Mouse (Mus musculus): ENCODE measurements at regions not wholly inside any gene's neighbourhood (a gene's known extent, or its start where the extent isn't known, plus 50 kb on each side); places are given as distances from the start of the nearest gene placed in this dataset.
"Not testable (repeated sequence)": the region's sequence is repeated elsewhere in the genome, so short reads cannot be mapped to it uniquely, and the experiment has no call there.

- Histone ChIP-seq H3K4me2 (ENCODE audit: low read depth, low read length, poor library complexity, severe bottlenecking) (no peak overlapping the region), H3K9ac (replicated peaks; ENCODE audit: low read length, poor library complexity, severe bottlenecking) (no peak overlapping the region), H3K4me3 (ENCODE audit: low read depth, low read length) (no peak overlapping the region), H3K9me3 (ENCODE audit: low read length) (no peaks in the 10 kb centered on the region), H3K4me1 (ENCODE audit: insufficient read depth, low read length) (no peaks in the 10 kb centered on the region), H3K27me3 (ENCODE audit: insufficient read depth, low read length) (no peaks in the 10 kb centered on the region), H3K36me3 (ENCODE audit: insufficient read depth, low read length) (no peaks in the 10 kb centered on the region), H3K27ac (ENCODE audit: low read depth, low read length) (no peak overlapping the region)
- ATAC-seq (ENCODE audit: low FRiP score) (no peak), DNase-seq (ENCODE audit: low spot score) (no peak)
- WGBS = 72% methylated on average over 6 of the region's 6 CpGs
- TF ChIP-seq CTCF (IDR thresholded peaks at IDR 0.05) = no peak
Observed at GRCm38 (mm10) chr2:8975635-8976034, 905.4 kb upstream of the 4930412O13Rik start.

- 51% methylated on average over 2 of the region's 2 CpGs for WGBS
- Histone ChIP-seq H3K4me3 (ENCODE audit: low read depth, low read length) (no peak overlapping the region), H3K27ac (ENCODE audit: low read depth, low read length) (no peak overlapping the region), H3K4me2 (ENCODE audit: low read depth, low read length, poor library complexity, severe bottlenecking) (no peak overlapping the region), H3K27me3 (ENCODE audit: insufficient read depth, low read length) (no peaks in the 10 kb centered on the region), H3K9me3 (ENCODE audit: low read length) (no peaks in the 10 kb centered on the region), H3K9ac (replicated peaks; ENCODE audit: low read length, poor library complexity, severe bottlenecking) (no peak overlapping the region), H3K36me3 (ENCODE audit: insufficient read depth, low read length) (no peaks in the 10 kb centered on the region), H3K4me1 (ENCODE audit: insufficient read depth, low read length) (no peaks in the 10 kb centered on the region)
- DNase-seq (ENCODE audit: low spot score) (peak; percentile 44), ATAC-seq (ENCODE audit: low FRiP score) (no peak)
- TF ChIP-seq CTCF (IDR thresholded peaks at IDR 0.05) = peak; percentile 6; the same call in 1 of the 2 replicates
Observed at GRCm38 (mm10) chr2:9012326-9012725, 868.7 kb upstream of the 4930412O13Rik start.

- no peak overlapping the region for H3K4me3 ChIP-seq (ENCODE audit: low read depth, low read length)
- no peak overlapping the region for H3K27ac ChIP-seq (ENCODE audit: low read depth, low read length)
- peak; percentile 22 for DNase-seq (ENCODE audit: low spot score)
- no peaks in the 10 kb centered on the region for H3K36me3 ChIP-seq (ENCODE audit: insufficient read depth, low read length)
- H3K27me3 ChIP-seq (ENCODE audit: insufficient read depth, low read length) = no peaks in the 10 kb centered on the region
- WGBS = 80% methylated on average over 7 of the region's 7 CpGs
- no peak overlapping the region for H3K4me2 ChIP-seq (ENCODE audit: low read depth, low read length, poor library complexity, severe bottlenecking)
- H3K9ac ChIP-seq (replicated peaks; ENCODE audit: low read length, poor library complexity, severe bottlenecking) = no peak overlapping the region
- no peak for ATAC-seq (ENCODE audit: low FRiP score)
- no peaks in the 10 kb centered on the region for H3K4me1 ChIP-seq (ENCODE audit: insufficient read depth, low read length)
- no peaks in the 10 kb centered on the region for H3K9me3 ChIP-seq (ENCODE audit: low read length)
- no peak for TF ChIP-seq CTCF (IDR thresholded peaks at IDR 0.05)
Observed at GRCm38 (mm10) chr2:9033079-9033478, 848.0 kb upstream of the 4930412O13Rik start.

- not testable (repeated sequence) for H3K36me3 ChIP-seq (ENCODE audit: insufficient read depth, low read length); H3K4me2 ChIP-seq (ENCODE audit: low read depth, low read length, poor library complexity, severe bottlenecking); H3K4me3 ChIP-seq (ENCODE audit: low read depth, low read length); H3K4me1 ChIP-seq (ENCODE audit: insufficient read depth, low read length); H3K27ac ChIP-seq (ENCODE audit: low read depth, low read length); DNase-seq (ENCODE audit: low spot score); ATAC-seq (ENCODE audit: low FRiP score); H3K27me3 ChIP-seq (ENCODE audit: insufficient read depth, low read length); H3K9me3 ChIP-seq (ENCODE audit: low read length); H3K9ac ChIP-seq (replicated peaks; ENCODE audit: low read length, poor library complexity, severe bottlenecking)
- WGBS = 64% methylated on average over 21 of the region's 21 CpGs
Observed at GRCm38 (mm10) chr2:9042355-9042754, 838.7 kb upstream of the 4930412O13Rik start.

GRCm38 (mm10) chr2:9047980-9048379 lies 833.1 kb upstream of the 4930412O13Rik start:
- ATAC-seq (ENCODE audit: low FRiP score) (no peak), DNase-seq (ENCODE audit: low spot score) (no peak)
- WGBS = 88% methylated on average over 3 of the region's 3 CpGs
- Histone ChIP-seq H3K27ac (ENCODE audit: low read depth, low read length) (no peak overlapping the region), H3K36me3 (ENCODE audit: insufficient read depth, low read length) (no peaks in the 10 kb centered on the region), H3K4me3 (ENCODE audit: low read depth, low read length) (no peak overlapping the region), H3K4me2 (ENCODE audit: low read depth, low read length, poor library complexity, severe bottlenecking) (no peak overlapping the region), H3K27me3 (ENCODE audit: insufficient read depth, low read length) (no peaks in the 10 kb centered on the region), H3K9me3 (ENCODE audit: low read length) (no peaks in the 10 kb centered on the region), H3K9ac (replicated peaks; ENCODE audit: low read length, poor library complexity, severe bottlenecking) (no peak overlapping the region), H3K4me1 (ENCODE audit: insufficient read depth, low read length) (no peaks in the 10 kb centered on the region)
- TF ChIP-seq CTCF (IDR thresholded peaks at IDR 0.05) = no peak

- Histone ChIP-seq H3K4me1 (ENCODE audit: insufficient read depth, low read length) (no peaks in the 10 kb centered on the region), H3K4me3 (ENCODE audit: low read depth, low read length) (no peak overlapping the region), H3K9ac (replicated peaks; ENCODE audit: low read length, poor library complexity, severe bottlenecking) (no peak overlapping the region), H3K4me2 (ENCODE audit: low read depth, low read length, poor library complexity, severe bottlenecking) (no peak overlapping the region), H3K27ac (ENCODE audit: low read depth, low read length) (no peak overlapping the region), H3K27me3 (ENCODE audit: insufficient read depth, low read length) (no peaks in the 10 kb centered on the region), H3K36me3 (ENCODE audit: insufficient read depth, low read length) (no peaks in the 10 kb centered on the region), H3K9me3 (ENCODE audit: low read length) (no peaks in the 10 kb centered on the region)
- ATAC-seq (ENCODE audit: low FRiP score) = no peak
- no peak for TF ChIP-seq CTCF (IDR thresholded peaks at IDR 0.05)
- no peak for DNase-seq (ENCODE audit: low spot score)
- WGBS = 93% methylated on average over 1 of the region's 1 CpGs
Observed at GRCm38 (mm10) chr2:9073851-9074250, 807.2 kb upstream of the 4930412O13Rik start.
